Mouse (Mus musculus) brain, embryonic 14.5 days (tissue): ENCODE measurements around the gene Krtap2-4.

ENCODE experiments used
- CTCF ChIP-seq: fragments of 200-500 bp; IDR thresholded peaks from 2 replicates; pipeline ENCODE4 v1.5.1; 2012; ENCODE audit warnings: inconsistent platforms, mild to moderate bottlenecking, moderate library complexity, borderline replicate concordance; ENCODE audit not compliant: insufficient read depth, insufficient read length; ENCODE audit errors: extremely low read depth
- POLR2A ChIP-seq: fragments of 200-500 bp; IDR thresholded peaks from 2 replicates; pipeline ENCODE4 v1.6.1; 2012; ENCODE audit warnings: mild to moderate bottlenecking, inconsistent platforms, borderline replicate concordance; ENCODE audit not compliant: poor library complexity, insufficient read depth, insufficient read length, severe bottlenecking; ENCODE audit errors: extremely low read depth

DNA sequence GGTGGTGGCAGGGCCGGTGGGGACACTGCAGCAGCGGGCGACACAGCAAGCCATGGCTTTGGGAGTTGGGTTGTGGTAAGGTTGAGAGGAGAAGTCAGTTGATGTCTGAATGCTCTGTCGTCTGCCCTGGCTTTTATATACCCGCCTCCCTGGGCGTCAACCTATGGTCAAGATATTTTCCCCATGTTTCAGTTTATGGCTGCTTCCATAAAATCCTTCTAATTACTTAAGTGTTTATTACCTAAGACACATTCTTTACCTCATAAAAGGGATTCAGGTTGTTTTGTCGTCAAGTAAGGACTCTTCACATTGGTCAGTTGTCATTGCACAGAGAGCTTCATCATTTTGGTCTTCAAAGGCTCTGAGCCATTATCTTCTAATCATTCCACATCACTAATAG, 48.1 kb downstream of the Krtap2-4 start, which contains the start of gene Krtap3-1:
- TF ChIP-seq CTCF = no peak
- TF ChIP-seq POLR2A = no peak
